Mouse (Mus musculus) small intestine, adult 2 months (tissue): ENCODE measurements at regions not wholly inside any gene's neighbourhood (a gene's known extent, or its start where the extent isn't known, plus 50 kb on each side); places are given as distances from the start of the nearest gene placed in this dataset.

Experiments
- CTCF ChIP-seq: fragments of 200-500 bp; IDR thresholded peaks from 2 replicates; pipeline ENCODE4 v1.5.1; 2012; ENCODE audit warnings: low read depth, mild to moderate bottlenecking, control low read depth, inconsistent platforms, low read length, moderate library complexity, mixed read lengths; ENCODE audit not compliant: insufficient replicate concordance, insufficient read length; ENCODE audit errors: extremely low read depth
- POLR2A ChIP-seq: fragments of 200-500 bp; IDR thresholded peaks from 2 replicates; pipeline ENCODE4 v1.6.1; 2012; ENCODE audit warnings: low read depth, mild to moderate bottlenecking, control low read depth, inconsistent platforms, low read length, moderate library complexity

- TF ChIP-seq CTCF (no peak), POLR2A (no peak)
Observed at GRCm38 (mm10) chr17:45217126-45217525, 216.4 kb downstream of the Cdc5l start.
